Mouse (Mus musculus) embryonic facial prominence, embryonic 14.5 days (tissue): ENCODE measurements around the gene Pidd1. TPM values are rescaled to one million over a fixed set of nuclear protein-coding genes. Genes with fewer than 3 reads are reported as not detected.

Experiments
- ATAC-seq: fragments of 200-750 bp; cut with Nextera tagmentation; 2 replicates; pipeline ENCODE4 v1.8.0; 2017; ENCODE audit warnings: low read depth, moderate number of reproducible peaks, moderate TSS enrichment
- DNase-seq: peaks from one replicate; pipeline ENCODE4 v3.0.0-alpha.2; 2015; ENCODE audit warnings: low spot score
- H3K27ac ChIP-seq: fragments of 300-500 bp; sonication (generic); replicated peaks from 2 replicates; pipeline ENCODE4 v1.5.1; 2014; ENCODE audit warnings: low read depth, mild to moderate bottlenecking, low read length, moderate library complexity
- H3K27me3 ChIP-seq: fragments of 300-500 bp; sonication (generic); replicated peaks from 2 replicates; pipeline ENCODE4 v1.6.1; 2014; ENCODE audit warnings: low read length; ENCODE audit not compliant: control insufficient read depth, insufficient read depth
- H3K36me3 ChIP-seq: fragments of 300-500 bp; sonication (generic); 2 replicates; pipeline ENCODE4 v1.6.1; 2014; ENCODE audit warnings: low read length, mixed read lengths; ENCODE audit not compliant: control insufficient read depth, insufficient read depth
- H3K4me1 ChIP-seq: fragments of 300-500 bp; sonication (generic); 2 replicates; pipeline ENCODE4 v1.6.1; 2014; ENCODE audit warnings: antibody characterized with exemption, low read length; ENCODE audit not compliant: control insufficient read depth, insufficient read depth
- H3K4me2 ChIP-seq: fragments of 300-500 bp; sonication (generic); 2 replicates; pipeline ENCODE4 v1.6.1; 2014; ENCODE audit warnings: low read depth, mild to moderate bottlenecking, low read length, moderate library complexity, mixed read lengths
- H3K4me3 ChIP-seq: fragments of 300-500 bp; sonication (generic); 2 replicates; pipeline ENCODE4 v1.5.1; 2014; ENCODE audit warnings: low read depth, mild to moderate bottlenecking, low read length
- H3K9ac ChIP-seq: fragments of 300-500 bp; sonication (generic); 2 replicates; pipeline ENCODE4 v1.6.1; 2014; ENCODE audit warnings: low read depth, mild to moderate bottlenecking, low read length, moderate library complexity, mixed read lengths
- H3K9me3 ChIP-seq: fragments of 300-500 bp; sonication (generic); 2 replicates; pipeline ENCODE4 v1.6.1; 2016; ENCODE audit warnings: low read length; ENCODE audit not compliant: control insufficient read depth
- WGBS: fragments of 180-500 bp; shearing (Covaris S2); extraction: QIAGEN DNeasy Blood & Tissue Kit; methylation state at CpG from one replicate; pipeline ENCODE4 v1.1.7; 2014; 5-methylcytosine and 5-hydroxymethylcytosine counted together
- polyA plus RNA-seq: library from polyadenylated mRNA; unstranded; fragments of >200 nt; fragmentation: Nextera tagmentation; extraction: Ambion mirVana; gene quantifications from 2 replicates; pipeline ENCODE4 v1.2.1, GENCODE M21; 2014

Pidd1 gene
- polyA plus RNA-seq, 1 experiment from 2014 or later: 7.4 TPM

DNA sequence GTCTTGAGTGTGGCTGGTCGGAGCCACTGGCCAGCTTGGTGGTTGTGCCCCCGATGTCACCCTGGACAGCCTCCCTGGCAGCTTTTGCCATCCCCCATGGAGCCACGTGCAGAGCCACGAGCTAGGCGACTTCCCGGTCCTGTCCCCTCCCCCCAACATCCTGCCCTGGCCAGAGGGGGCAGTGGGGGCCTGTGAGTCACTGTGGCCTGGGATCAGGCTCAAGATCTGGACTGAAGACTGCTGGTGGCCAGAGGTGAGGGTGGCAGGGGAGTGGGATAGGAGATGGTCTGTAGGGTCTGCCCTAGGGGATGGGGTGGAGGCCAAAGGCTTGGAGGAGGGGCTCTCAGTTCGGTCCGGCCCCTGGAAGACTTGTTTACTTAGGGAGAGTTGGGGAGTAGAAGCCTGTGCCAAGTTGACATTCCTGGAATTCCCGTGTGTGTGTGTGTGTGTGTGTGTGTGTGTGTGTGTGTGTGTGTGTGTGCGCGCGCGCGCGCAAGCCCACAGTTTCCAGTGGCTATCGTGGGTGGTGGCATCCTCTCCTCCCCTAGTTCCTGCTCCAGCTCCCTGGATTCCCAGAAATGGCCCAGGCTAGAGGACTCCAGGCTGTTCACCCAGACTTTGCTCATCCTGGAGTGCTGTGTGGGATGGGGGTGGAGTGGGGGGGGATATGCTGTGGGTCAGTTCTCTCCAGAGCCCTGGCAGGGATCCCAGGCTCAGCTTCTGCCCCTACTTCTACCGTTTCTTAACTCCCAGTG, 32.6 kb upstream of the Pidd1 start:
- WGBS: 0% methylated on average over 9 of the region's 17 CpGs
- no peaks in the 10 kb centered on the region for H3K9me3 ChIP-seq
- H3K36me3 ChIP-seq: peaks cover 14% of the 10 kb centered on the region
- peak overlapping the region; percentile 93 for H3K27ac ChIP-seq
- H3K4me1 ChIP-seq: peaks cover 37% of the 10 kb centered on the region
- H3K9ac ChIP-seq: peak overlapping the region; percentile 87
- H3K4me3 ChIP-seq: peak overlapping the region; percentile 81
- DNase-seq (peak; percentile 90), ATAC-seq (peak; percentile 54)
- peaks cover 4% of the 10 kb centered on the region; the same call in 1 of the 2 replicates for H3K27me3 ChIP-seq
- H3K4me2 ChIP-seq: peak overlapping the region; percentile 93

- ATAC-seq (no peak), DNase-seq (no peak)
- peak overlapping the region; percentile 81 for H3K4me3 ChIP-seq
- 2% methylated on average over 10 of the region's 12 CpGs for WGBS
- H3K4me1 ChIP-seq: peaks cover 37% of the 10 kb centered on the region
- H3K9me3 ChIP-seq: no peaks in the 10 kb centered on the region
- H3K36me3 ChIP-seq: peaks cover 21% of the 10 kb centered on the region
- peak overlapping the region; percentile 87 for H3K9ac ChIP-seq
- peak overlapping the region; percentile 93 for H3K27ac ChIP-seq
- peak overlapping the region; percentile 93 for H3K4me2 ChIP-seq
- H3K27me3 ChIP-seq: peaks cover 4% of the 10 kb centered on the region; the same call in 1 of the 2 replicates
Measured at GRCm38 (mm10) chr7:141475805-141476158, 32.0 kb upstream of the Pidd1 start.

GRCm38 (mm10) chr7:141475011-141475804, 31.4 kb upstream of the Pidd1 start, which contains the start of the genes Polr2l and Tspan4:
Gene Polr2l, minus strand, starts transcription at chr7:141475132.
Gene Tspan4, plus strand, starts transcription at chr7:141475240.
- no peaks in the 10 kb centered on the region for H3K9me3 ChIP-seq
- H3K36me3 ChIP-seq: peaks cover 26% of the 10 kb centered on the region
- DNase-seq: peak; percentile 93
- H3K4me3 ChIP-seq: peak within 1 kb of the TSS; percentile 81
- peak within 1 kb of the TSS; percentile 93 for H3K4me2 ChIP-seq
- H3K27me3 ChIP-seq: peaks cover 3% of the 10 kb centered on the region; the same call in 1 of the 2 replicates
- peak; percentile 81 for ATAC-seq
- peak within 1 kb of the TSS; percentile 87 for H3K9ac ChIP-seq
- under 1% methylated on average over 45 of the region's 87 CpGs for WGBS
- H3K27ac ChIP-seq: peak within 1 kb of the TSS; percentile 93
- peaks cover 37% of the 10 kb centered on the region for H3K4me1 ChIP-seq

GRCm38 (mm10) chr7:141474160-141474559, 30.3 kb upstream of the Pidd1 start:
- no peaks in the 10 kb centered on the region for H3K27me3 ChIP-seq
- DNase-seq (no peak), ATAC-seq (no peak)
- H3K27ac ChIP-seq: no peak overlapping the region
- peak overlapping the region; percentile 81 for H3K4me3 ChIP-seq
- H3K9me3 ChIP-seq: no peaks in the 10 kb centered on the region
- peak overlapping the region; percentile 93 for H3K4me2 ChIP-seq
- peak overlapping the region; percentile 87 for H3K9ac ChIP-seq
- H3K4me1 ChIP-seq: peaks cover 42% of the 10 kb centered on the region
- 9% methylated on average over 5 of the region's 5 CpGs for WGBS
- peaks cover 34% of the 10 kb centered on the region for H3K36me3 ChIP-seq

DNA sequence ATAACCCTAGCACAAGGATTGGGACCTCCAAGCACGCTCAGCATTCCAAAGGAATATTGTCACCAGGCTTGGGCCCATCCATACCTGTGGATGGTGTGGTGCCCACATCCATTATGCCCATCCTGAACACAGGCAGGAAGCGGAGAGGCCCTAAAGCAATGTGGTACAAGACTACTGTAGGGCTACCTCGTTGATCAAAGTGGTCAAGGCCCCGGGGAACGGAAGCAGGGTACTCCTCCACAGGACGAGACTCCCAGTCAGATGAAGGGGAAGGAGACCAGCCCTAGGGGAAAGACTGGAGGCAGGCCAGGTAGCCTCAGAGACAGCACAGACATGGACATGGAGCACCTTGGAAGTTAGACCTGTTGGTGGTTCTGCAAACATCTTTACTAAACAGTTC, 28.9 kb upstream of the Pidd1 start:
- 84% methylated on average over 6 of the region's 6 CpGs for WGBS
- Histone ChIP-seq H3K9ac (no peak overlapping the region), H3K27ac (no peak overlapping the region), H3K9me3 (no peaks in the 10 kb centered on the region), H3K27me3 (no peaks in the 10 kb centered on the region), H3K4me2 (no peak overlapping the region), H3K36me3 (peaks cover 36% of the 10 kb centered on the region), H3K4me1 (peaks cover 45% of the 10 kb centered on the region), H3K4me3 (no peak overlapping the region)
- DNase-seq: no peak
- no peak for ATAC-seq

DNA sequence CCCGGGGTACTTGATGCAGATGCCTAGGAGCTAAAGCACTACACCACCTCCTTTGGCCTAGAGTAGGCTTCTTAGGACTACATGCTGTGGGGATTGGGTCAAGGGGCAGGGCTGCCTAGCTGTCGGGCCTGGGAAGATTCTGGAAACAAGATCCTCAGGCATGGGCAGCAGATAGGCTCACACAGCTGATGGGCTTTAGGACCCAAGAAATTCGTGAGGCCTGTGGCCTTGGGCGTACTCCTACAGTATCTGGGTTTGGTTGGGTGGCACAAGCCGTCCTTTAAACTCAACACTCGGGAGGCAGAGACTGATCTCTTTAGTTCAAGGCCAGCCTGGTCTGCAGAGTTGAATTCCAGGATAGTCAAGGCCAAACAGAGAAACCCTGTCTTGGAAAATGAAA, 28.4 kb upstream of the Pidd1 start:
- 74% methylated on average over 6 of the region's 6 CpGs for WGBS
- Histone ChIP-seq H3K9me3 (no peaks in the 10 kb centered on the region), H3K4me2 (no peak overlapping the region), H3K27me3 (no peaks in the 10 kb centered on the region), H3K4me1 (peaks cover 40% of the 10 kb centered on the region), H3K36me3 (peaks cover 36% of the 10 kb centered on the region), H3K27ac (no peak overlapping the region), H3K9ac (no peak overlapping the region), H3K4me3 (no peak overlapping the region)
- DNase-seq (no peak), ATAC-seq (no peak)

- no peak overlapping the region for H3K9ac ChIP-seq
- DNase-seq (no peak), ATAC-seq (no peak)
- 86% methylated on average over 1 of the region's 1 CpGs for WGBS
- H3K27me3 ChIP-seq: no peaks in the 10 kb centered on the region
- H3K27ac ChIP-seq: no peak overlapping the region
- H3K4me1 ChIP-seq: peaks cover 40% of the 10 kb centered on the region
- H3K36me3 ChIP-seq: peaks cover 36% of the 10 kb centered on the region
- H3K4me3 ChIP-seq: no peak overlapping the region
- no peak overlapping the region for H3K4me2 ChIP-seq
- H3K9me3 ChIP-seq: no peaks in the 10 kb centered on the region
Measured at GRCm38 (mm10) chr7:141471236-141471635, 27.4 kb upstream of the Pidd1 start.

- ATAC-seq (no peak), DNase-seq (no peak)
- H3K36me3 ChIP-seq: peaks cover 36% of the 10 kb centered on the region
- 97% methylated on average over 9 of the region's 10 CpGs for WGBS
- no peaks in the 10 kb centered on the region for H3K9me3 ChIP-seq
- no peak overlapping the region for H3K4me2 ChIP-seq
- peaks cover 5% of the 10 kb centered on the region for H3K27me3 ChIP-seq
- no peak overlapping the region for H3K4me3 ChIP-seq
- H3K27ac ChIP-seq: no peak overlapping the region
- H3K9ac ChIP-seq: no peak overlapping the region
- H3K4me1 ChIP-seq: peaks cover 40% of the 10 kb centered on the region
Measured at GRCm38 (mm10) chr7:141470637-141470944, 26.8 kb upstream of the Pidd1 start.
